Mouse (Mus musculus) CH12.LX (cell line): ENCODE measurements at regions not wholly inside any gene's neighbourhood (a gene's known extent, or its start where the extent isn't known, plus 50 kb on each side); places are given as distances from the start of the nearest gene placed in this dataset.

ENCODE experiments used
- DNase-seq: peaks from one replicate; pipeline ENCODE4 v3.0.0-alpha.2; 2013; ENCODE audit errors: extremely low read depth
- H3K27ac ChIP-seq: 2 replicates; pipeline ENCODE4 v1.5.1; 2012; ENCODE audit warnings: low read depth, mild to moderate bottlenecking, control low read depth, moderate library complexity; ENCODE audit not compliant: insufficient read depth
- H3K27me3 ChIP-seq: replicated peaks from 2 replicates; pipeline ENCODE3; 2012; ENCODE audit warnings: inconsistent platforms
- H3K36me3 ChIP-seq, 2 experiments: replicated peaks in 1 of 2; 2 replicates each; pipeline versions ENCODE3 to v1.6.1; 2012; ENCODE audit warnings: inconsistent platforms in 1 of 2, low read length in 1 of 2, mild to moderate bottlenecking in 1 of 2, mixed read lengths in 1 of 2, moderate library complexity in 1 of 2; ENCODE audit not compliant: control insufficient read depth in 1 of 2, insufficient read depth in 1 of 2
- H3K4me1 ChIP-seq, 2 experiments: 2 replicates each; pipeline ENCODE4 v1.6.1; 2012; ENCODE audit warnings: inconsistent platforms in 1 of 2, moderate library complexity in 1 of 2; ENCODE audit not compliant: insufficient read depth in 2 of 2, control insufficient read depth in 1 of 2
- H3K4me2 ChIP-seq: 2 replicates; pipeline ENCODE4 v1.6.1; 2012; ENCODE audit warnings: low read depth, mild to moderate bottlenecking, control low read depth; ENCODE audit not compliant: poor library complexity, insufficient read depth, severe bottlenecking
- H3K4me3 ChIP-seq, 3 experiments: fragments of 150-350 bp in 1 of 3; sonication (generic) in 1 of 3; replicated peaks in 1 of 3; 2 replicates each; pipeline versions ENCODE3 to v1.5.1; 2011 to 2012; ENCODE audit warnings: low read depth in 2 of 3, low read length in 2 of 3, mild to moderate bottlenecking in 2 of 3, moderate library complexity in 2 of 3, control low read depth in 1 of 3, improper control_type of control experiment in 1 of 3, inconsistent platforms in 1 of 3, mixed read lengths in 1 of 3; ENCODE audit not compliant: poor library complexity in 1 of 3
- H3K79me2 ChIP-seq: replicated peaks from 2 replicates; pipeline ENCODE4 v1.6.1; 2012; ENCODE audit warnings: mild to moderate bottlenecking, moderate library complexity; ENCODE audit not compliant: control insufficient read depth, poor library complexity, insufficient read depth, severe bottlenecking; ENCODE audit errors: extremely low read depth
- H3K9ac ChIP-seq: 2 replicates; pipeline ENCODE4 v1.6.1; 2012; ENCODE audit warnings: low read depth, mild to moderate bottlenecking, control low read depth, moderate library complexity; ENCODE audit not compliant: insufficient read depth
- H3K9me3 ChIP-seq: replicated peaks from 2 replicates; pipeline ENCODE3; 2012; ENCODE audit warnings: low read length, inconsistent platforms, mixed read lengths
- BHLHE40 ChIP-seq: IDR thresholded peaks from 2 replicates; pipeline ENCODE4 v1.6.1; 2011; ENCODE audit warnings: mild to moderate bottlenecking, low read depth, low read length, improper control_type of control experiment
- ETS1 ChIP-seq: conservative IDR thresholded peaks from 2 replicates; pipeline ENCODE4 v1.6.1; 2012; ENCODE audit warnings: low read depth, mild to moderate bottlenecking, inconsistent platforms, low read length, improper control_type of control experiment, moderate library complexity
- GABPA ChIP-seq: IDR thresholded peaks from 2 replicates; pipeline ENCODE4 v1.6.1; 2012; ENCODE audit warnings: low read depth, low read length, improper control_type of control experiment, inconsistent platforms; ENCODE audit not compliant: insufficient replicate concordance
- HCFC1 ChIP-seq: IDR thresholded peaks from 2 replicates; pipeline ENCODE4 v1.6.1; 2012; ENCODE audit warnings: low read depth, mild to moderate bottlenecking, inconsistent platforms, low read length, improper control_type of control experiment
- JUN ChIP-seq: IDR thresholded peaks from 2 replicates; pipeline ENCODE4 v1.6.1; 2011; ENCODE audit warnings: low read depth, mild to moderate bottlenecking, low read length, improper control_type of control experiment, moderate library complexity; ENCODE audit not compliant: insufficient read depth
- JUND ChIP-seq: conservative IDR thresholded peaks from 2 replicates; pipeline ENCODE4 v1.6.1; 2011; ENCODE audit warnings: low read depth, low read length, improper control_type of control experiment
- MAFK ChIP-seq: IDR thresholded peaks from 2 replicates; pipeline ENCODE4 v1.6.1; 2011; ENCODE audit warnings: low read length, improper control_type of control experiment; ENCODE audit not compliant: insufficient replicate concordance
- MAX ChIP-seq: IDR thresholded peaks from 2 replicates; pipeline ENCODE4 v1.6.1; 2011; ENCODE audit warnings: low read length, improper control_type of control experiment
- MAZ ChIP-seq: IDR thresholded peaks from 2 replicates; pipeline ENCODE4 v1.6.1; 2012; ENCODE audit warnings: low read depth, mild to moderate bottlenecking, inconsistent platforms, low read length, improper control_type of control experiment, moderate library complexity
- MEF2A ChIP-seq: IDR thresholded peaks from 2 replicates; pipeline ENCODE4 v1.6.1; 2014; ENCODE audit warnings: low read depth, mild to moderate bottlenecking, inconsistent platforms, low read length, improper control_type of control experiment, borderline replicate concordance
- NELFE ChIP-seq: IDR thresholded peaks from 2 replicates; pipeline ENCODE4 v1.6.1; 2011; ENCODE audit warnings: low read depth, low read length, improper control_type of control experiment
- NRF1 ChIP-seq: IDR thresholded peaks from 2 replicates; pipeline ENCODE4 v1.6.1; 2014; ENCODE audit warnings: low read depth, mild to moderate bottlenecking, inconsistent platforms, low read length, improper control_type of control experiment, moderate library complexity
- POLR2A ChIP-seq: IDR thresholded peaks from 2 replicates; pipeline ENCODE4 v1.6.1; 2011; ENCODE audit warnings: low read depth, mild to moderate bottlenecking, improper control_type of control experiment, low read length
- POLR2AphosphoS2 ChIP-seq: IDR thresholded peaks from 2 replicates; pipeline ENCODE4 v1.6.1; 2011; ENCODE audit warnings: low read depth, low read length, improper control_type of control experiment
- RCOR1 ChIP-seq: conservative IDR thresholded peaks from 2 replicates; pipeline ENCODE4 v1.6.1; 2012; ENCODE audit warnings: low read depth, mild to moderate bottlenecking, inconsistent platforms, low read length, improper control_type of control experiment
- TBP ChIP-seq: conservative IDR thresholded peaks from 2 replicates; pipeline ENCODE4 v1.6.1; 2011; ENCODE audit warnings: low read depth, low read length, improper control_type of control experiment
- TCF12 ChIP-seq: IDR thresholded peaks from 2 replicates; pipeline ENCODE4 v1.6.1; 2014; ENCODE audit warnings: low read depth, mild to moderate bottlenecking, inconsistent platforms, low read length, improper control_type of control experiment
- USF2 ChIP-seq: conservative IDR thresholded peaks from 2 replicates; pipeline ENCODE4 v1.6.1; 2011; ENCODE audit warnings: low read depth, low read length, improper control_type of control experiment
- ZC3H11A ChIP-seq: IDR thresholded peaks from 2 replicates; pipeline ENCODE4 v1.6.1; 2012; ENCODE audit warnings: low read depth, mild to moderate bottlenecking, inconsistent platforms, low read length, improper control_type of control experiment
- ZKSCAN1 ChIP-seq: IDR thresholded peaks from 2 replicates; pipeline ENCODE4 v1.6.1; 2012; ENCODE audit warnings: low read depth, inconsistent platforms, low read length, improper control_type of control experiment, borderline replicate concordance
- ZNF384 ChIP-seq: IDR thresholded peaks from 2 replicates; pipeline ENCODE4 v1.6.1; 2012; ENCODE audit warnings: low read depth, low read length, improper control_type of control experiment, inconsistent platforms
- dilution Hi-C: fragments of 300-500 bp; cut with MboI; formaldehyde crosslinking; loops from 2 replicates; pipeline ENCODE4 v1.14.3; 2020; ENCODE audit warnings: low sequenced_read_pairs; ENCODE audit not compliant: extremely low pct_unique_long_range_greater_than_20kb, extremely low pct_ligation_motif_present
- in situ Hi-C: fragments of 300-500 bp; cut with MboI; formaldehyde crosslinking; loops from 3 replicates; pipeline ENCODE4 v1.14.3; 2019; ENCODE audit warnings: low sequenced_read_pairs, low pct_ligation_motif_present, low pct_unique_long_range_greater_than_20kb, mixed read lengths

- dilution Hi-C loops, result no loop called here
- H3K4me2 ChIP-seq, result no peak overlapping the region
- no peak overlapping the region for H3K4me3 ChIP-seq
Measured at GRCm38 (mm10) chr1:52324356-52324755, 91.3 kb upstream of the Gls start.

GRCm38 (mm10) chr1:52312076-52312633 lies 79.1 kb upstream of the Gls start:
- H3K36me3 ChIP-seq, result no peaks in the 10 kb centered on the region
- H3K4me2 ChIP-seq, result no peak overlapping the region
- no peaks in the 10 kb centered on the region for H3K4me1 ChIP-seq
- in situ Hi-C loops (no loop called here), dilution Hi-C loops (no loop called here)
- TF ChIP-seq MEF2A, result no peak
- TF ChIP-seq USF2, result no peak
- TF ChIP-seq MAX, result no peak
- TF ChIP-seq MAZ, result no peak
- no peak for TF ChIP-seq RCOR1
- TF ChIP-seq POLR2A, result no peak
- no peak for TF ChIP-seq ZC3H11A
- no peaks in the 10 kb centered on the region for H3K79me2 ChIP-seq
- H3K27me3 ChIP-seq, result no peaks in the 10 kb centered on the region
- no peaks in the 10 kb centered on the region for H3K9me3 ChIP-seq
- no peak overlapping the region for H3K9ac ChIP-seq
- H3K27ac ChIP-seq, result no peak overlapping the region
- no peak for DNase-seq
- no peak overlapping the region for H3K4me3 ChIP-seq

More at GRCm38 (mm10) chr1:52324356-52324755, 91.3 kb upstream of the Gls start:
- Histone ChIP-seq H3K36me3 (no peaks in the 10 kb centered on the region), H3K9ac (no peak overlapping the region), H3K27ac (no peak overlapping the region), H3K79me2 (no peaks in the 10 kb centered on the region), H3K27me3 (no peaks in the 10 kb centered on the region), H3K9me3 (peaks cover 1% of the 10 kb centered on the region), H3K4me1 (peaks cover 2 to 4% of the 10 kb centered on the region in 2 experiments; a peak in 3 of 4 replicates)
- in situ Hi-C loops, result no loop called here
- no peak for DNase-seq
- TF ChIP-seq GABPA (no peak), POLR2AphosphoS2 (no peak), NELFE (no peak), ZNF384 (no peak), JUND (no peak), MEF2A (no peak), JUN (no peak), USF2 (no peak), MAFK (no peak), ZKSCAN1 (no peak), RCOR1 (no peak), NRF1 (no peak), ETS1 (no peak), TBP (no peak), ZC3H11A (no peak), BHLHE40 (no peak), TCF12 (no peak), HCFC1 (no peak)
